8 mouse cellular contexts compared by ENCODE assay signal in the genomic region with DNA sequence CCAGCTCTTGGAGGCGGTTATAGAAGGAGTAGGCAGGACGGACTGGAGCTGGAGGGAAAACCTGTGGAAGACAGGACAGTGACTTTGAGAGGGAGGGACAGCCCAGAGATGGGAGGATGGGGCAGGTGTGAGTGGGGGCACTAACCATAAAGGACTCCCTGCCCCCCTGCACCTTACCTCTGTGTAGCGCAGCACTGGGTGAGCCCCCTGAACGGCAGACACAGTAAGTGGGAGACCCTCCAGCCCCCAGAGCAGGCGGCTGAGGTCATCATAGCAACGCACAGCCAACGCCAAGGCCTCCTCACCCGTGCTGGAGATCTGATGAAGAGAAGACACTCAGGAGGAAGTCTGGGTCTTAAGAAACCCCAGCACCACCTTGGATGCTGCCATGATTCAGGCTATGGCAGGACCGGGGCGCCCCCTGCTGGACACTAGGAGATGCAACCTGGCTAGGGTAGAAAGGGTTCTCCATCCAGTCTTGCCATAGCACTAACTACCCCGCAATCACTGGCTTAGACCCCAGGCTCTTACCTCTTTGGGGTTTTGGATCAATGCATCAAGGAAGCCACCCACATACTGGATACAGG. TPM values are rescaled to one million over a fixed set of nuclear protein-coding genes. Genes with fewer than 3 reads are reported as not detected.
DNase-seq lines count a peak whose midpoint lies in the region; ATAC-seq and TF ChIP-seq lines count a peak whose summit lies in the region.

No protein-coding gene starts in this region.

- no peak overlapping the region for H3K4me3 ChIP-seq in layer of hippocampus, adult 2 months
- H3K4me3 ChIP-seq in embryonic facial prominence, embryonic 11.5 days (ENCODE audit: low read depth, low read length), result no peak overlapping the region
- H3K4me3 ChIP-seq in hindbrain, embryonic 11.5 days (ENCODE audit: low read depth, low read length), result no peak overlapping the region
- H3K4me3 ChIP-seq in midbrain, embryonic 11.5 days (ENCODE audit: low read depth, low read length), result no peak overlapping the region
- H3K4me3 ChIP-seq in stomach, postnatal 0 days (ENCODE audit: low read depth, low read length), result no peak overlapping the region

- no peak for TF ChIP-seq EP300 in stomach, postnatal 0 days (optimal IDR thresholded peaks at IDR 0.05)

- intact Hi-C loops in left cerebral cortex, postnatal 36 days (cut with DNase I), result loop anchor here (1.0 kb wide), 1 partner anchor 68 kb away; no protein-coding TSS in a partner anchor

- ATAC-seq in embryonic facial prominence, embryonic 11.5 days (replicated peaks; ENCODE audit: insufficient number of reproducible peaks, low FRiP score, low TSS enrichment, low read depth), result no peak
- peak; percentile 25; the same call in 1 of the 2 replicates for ATAC-seq in hindbrain, embryonic 11.5 days (ENCODE audit: low FRiP score)
- peak; percentile 45 for ATAC-seq in midbrain, embryonic 11.5 days (ENCODE audit: low FRiP score)
- peak; percentile 19; the same call in 1 of the 2 replicates for ATAC-seq in stomach, postnatal 0 days (ENCODE audit: low FRiP score, low TSS enrichment)

- H3K4me2 ChIP-seq in embryonic facial prominence, embryonic 11.5 days (ENCODE audit: low read depth, low read length), result no peak overlapping the region
- no peak overlapping the region for H3K4me2 ChIP-seq in hindbrain, embryonic 11.5 days (replicated peaks; ENCODE audit: low read depth, low read length)
- no peak overlapping the region for H3K4me2 ChIP-seq in midbrain, embryonic 11.5 days
- no peak overlapping the region for H3K4me2 ChIP-seq in stomach, postnatal 0 days (replicated peaks; ENCODE audit: low read depth)

- no peaks in the 10 kb centered on the region for H3K27me3 ChIP-seq in embryonic facial prominence, embryonic 11.5 days (ENCODE audit: control insufficient read depth, insufficient read depth, low read length)
- H3K27me3 ChIP-seq in hindbrain, embryonic 11.5 days (ENCODE audit: control insufficient read depth, insufficient read depth, low read length), result no peaks in the 10 kb centered on the region
- no peaks in the 10 kb centered on the region for H3K27me3 ChIP-seq in midbrain, embryonic 11.5 days (ENCODE audit: control insufficient read depth, insufficient read depth, low read length)
- H3K27me3 ChIP-seq in stomach, postnatal 0 days (ENCODE audit: control insufficient read depth, insufficient read depth, low read length), result no peaks in the 10 kb centered on the region

- H3K9me3 ChIP-seq in embryonic facial prominence, embryonic 11.5 days (replicated peaks; ENCODE audit: control insufficient read depth, low read length), result no peaks in the 10 kb centered on the region
- no peaks in the 10 kb centered on the region for H3K9me3 ChIP-seq in hindbrain, embryonic 11.5 days (ENCODE audit: control insufficient read depth, low read length)
- no peaks in the 10 kb centered on the region for H3K9me3 ChIP-seq in midbrain, embryonic 11.5 days (ENCODE audit: control insufficient read depth, low read length)
- H3K9me3 ChIP-seq in stomach, postnatal 0 days (ENCODE audit: control insufficient read depth, low read length), result no peaks in the 10 kb centered on the region

- 71% methylated on average over 11 of the region's 11 CpGs for WGBS in embryonic facial prominence, embryonic 11.5 days
- 78% methylated on average over 11 of the region's 11 CpGs for WGBS in hindbrain, embryonic 11.5 days
- WGBS in midbrain, embryonic 11.5 days, result 78% methylated on average over 11 of the region's 11 CpGs
- WGBS in stomach, postnatal 0 days, result 71% methylated on average over 11 of the region's 11 CpGs

- no peak overlapping the region for H3K9ac ChIP-seq in embryonic facial prominence, embryonic 11.5 days (replicated peaks; ENCODE audit: low read length)
- no peak overlapping the region for H3K9ac ChIP-seq in hindbrain, embryonic 11.5 days (ENCODE audit: low read depth, low read length)
- H3K9ac ChIP-seq in midbrain, embryonic 11.5 days (ENCODE audit: low read length), result no peak overlapping the region
- H3K9ac ChIP-seq in stomach, postnatal 0 days (ENCODE audit: low read length), result no peak overlapping the region

- no peak overlapping the region for H3K27ac ChIP-seq in layer of hippocampus, adult 2 months
- H3K27ac ChIP-seq in embryonic facial prominence, embryonic 11.5 days (replicated peaks; ENCODE audit: low read depth, low read length), result no peak overlapping the region
- H3K27ac ChIP-seq in hindbrain, embryonic 11.5 days (ENCODE audit: low read depth, low read length), result no peak overlapping the region
- no peak overlapping the region for H3K27ac ChIP-seq in midbrain, embryonic 11.5 days (ENCODE audit: low read depth, low read length)
- no peak overlapping the region for H3K27ac ChIP-seq in stomach, postnatal 0 days (replicated peaks)

- peaks cover 8% of the 10 kb centered on the region for H3K36me3 ChIP-seq in embryonic facial prominence, embryonic 11.5 days (replicated peaks; ENCODE audit: control insufficient read depth, insufficient read depth, low read depth, low read length)
- H3K36me3 ChIP-seq in hindbrain, embryonic 11.5 days (ENCODE audit: control insufficient read depth, insufficient read depth, low read length), result peaks cover 16% of the 10 kb centered on the region; the same call in 1 of the 2 replicates
- peaks cover 32% of the 10 kb centered on the region for H3K36me3 ChIP-seq in midbrain, embryonic 11.5 days (ENCODE audit: control insufficient read depth, insufficient read depth, low read length)
- peaks cover 61% of the 10 kb centered on the region for H3K36me3 ChIP-seq in stomach, postnatal 0 days (ENCODE audit: control insufficient read depth, insufficient read depth, low read length)

- no peaks in the 10 kb centered on the region; the same call in 1 of the 2 replicates for H3K4me1 ChIP-seq in embryonic facial prominence, embryonic 11.5 days (ENCODE audit: control insufficient read depth, insufficient read depth, low read length)
- H3K4me1 ChIP-seq in hindbrain, embryonic 11.5 days (replicated peaks; ENCODE audit: control insufficient read depth, insufficient read depth, low read length), result no peaks in the 10 kb centered on the region
- H3K4me1 ChIP-seq in midbrain, embryonic 11.5 days (ENCODE audit: control insufficient read depth, insufficient read depth, low read length), result peaks cover 6% of the 10 kb centered on the region; the same call in 1 of the 2 replicates
- H3K4me1 ChIP-seq in stomach, postnatal 0 days (replicated peaks; ENCODE audit: control insufficient read depth, insufficient read depth), result peaks cover 3% of the 10 kb centered on the region; the same call in 1 of the 2 replicates

- TF ChIP-seq CTCF in layer of hippocampus, adult 2 months (conservative IDR thresholded peaks at IDR 0.05), result peak; percentile 90
- TF ChIP-seq CTCF in stomach, postnatal 0 days (IDR thresholded peaks at IDR 0.05; ENCODE audit: low read depth), result peak; percentile 93

- DNase-seq in layer of hippocampus, adult 2 months (ENCODE audit: low spot score in 2 of 2), result peak in 1 of 2 experiments; percentile 64
- DNase-seq in layer of hippocampus, adult 9-10 months (ENCODE audit: low spot score), result no peak
- peak; percentile 85 for DNase-seq in R1 (ENCODE audit: low read depth, low spot score)
- DNase-seq in embryonic facial prominence, embryonic 11.5 days (ENCODE audit: low spot score), result peak; percentile 78
- DNase-seq in hindbrain, embryonic 11.5 days (ENCODE audit: low spot score), result peak; percentile 77
- DNase-seq in left cerebral cortex, postnatal 36 days (ENCODE audit: low spot score in 2 of 2), result peak; percentile 37 to 44
- peak; percentile 92 for DNase-seq in midbrain, embryonic 11.5 days (ENCODE audit: low spot score, missing footprints)
- peak; percentile 73 for DNase-seq in stomach, postnatal 0 days (ENCODE audit: low spot score)

RNA-seq across cellular contexts. Expression of a gene that starts 5.5 kb away (rescaled TPM):
- total RNA-seq in layer of hippocampus, adult 2 months (2021), result 100 to 1,000 TPM; 105 to 113 TPM
- 18.6 and 20.7 TPM in 2 replicates for polyA plus RNA-seq in embryonic facial prominence, embryonic 11.5 days (2014; fragmentation: Nextera tagmentation; extraction: Ambion mirVana)
- polyA plus RNA-seq in hindbrain, embryonic 11.5 days (2014; fragmentation: Nextera tagmentation; extraction: Ambion mirVana), result 14.7 and 17.6 TPM in 2 replicates
- total RNA-seq in left cerebral cortex, postnatal 36 days (2021), result 10 to 100 TPM; 84.6 to 88.9 TPM
- polyA plus RNA-seq in midbrain, embryonic 11.5 days (2014; fragmentation: Nextera tagmentation; extraction: Ambion mirVana), result 17.6 and 19.1 TPM in 2 replicates
- polyA plus RNA-seq in stomach, postnatal 0 days (2015; fragmentation: Nextera tagmentation; extraction: Ambion mirVana), result 9.5 and 10.9 TPM in 2 replicates

RNA-seq across cellular contexts. Expression of a gene that starts 16.7 kb away (rescaled TPM):
- 10 to 100 TPM; 77.3 to 81.1 TPM for total RNA-seq in layer of hippocampus, adult 2 months (2021)
- 109 and 110 TPM in 2 replicates for polyA plus RNA-seq in embryonic facial prominence, embryonic 11.5 days (2014; fragmentation: Nextera tagmentation; extraction: Ambion mirVana)
- 100 and 107 TPM in 2 replicates for polyA plus RNA-seq in hindbrain, embryonic 11.5 days (2014; fragmentation: Nextera tagmentation; extraction: Ambion mirVana)
- total RNA-seq in left cerebral cortex, postnatal 36 days (2021), result 10 to 100 TPM; 78.0 to 80.2 TPM
- polyA plus RNA-seq in midbrain, embryonic 11.5 days (2014; fragmentation: Nextera tagmentation; extraction: Ambion mirVana), result 95.5 and 99.0 TPM in 2 replicates
- polyA plus RNA-seq in stomach, postnatal 0 days (2015; fragmentation: Nextera tagmentation; extraction: Ambion mirVana), result 76.3 and 89.0 TPM in 2 replicates

RNA-seq across cellular contexts. Expression of a gene that starts 20.8 kb away (rescaled TPM):
- not detected for total RNA-seq in layer of hippocampus, adult 2 months (2021)
- 1.0 and 1.4 TPM in 2 replicates for polyA plus RNA-seq in embryonic facial prominence, embryonic 11.5 days (2014; fragmentation: Nextera tagmentation; extraction: Ambion mirVana)
- 1.2 and 1.3 TPM in 2 replicates for polyA plus RNA-seq in hindbrain, embryonic 11.5 days (2014; fragmentation: Nextera tagmentation; extraction: Ambion mirVana)
- total RNA-seq in left cerebral cortex, postnatal 36 days (2021), result not detected
- polyA plus RNA-seq in midbrain, embryonic 11.5 days (2014; fragmentation: Nextera tagmentation; extraction: Ambion mirVana), result 1.3 and 1.6 TPM in 2 replicates
- polyA plus RNA-seq in stomach, postnatal 0 days (2015; fragmentation: Nextera tagmentation; extraction: Ambion mirVana), result 202 and 227 TPM in 2 replicates

Comparison
In these comparisons a context has a peak if more than half of its experiments do, and no peak if none do; other contexts are left out.
1. RNA of a gene that starts 20.8 kb away (polyA plus RNA-seq): 202 to 227 TPM in stomach, postnatal 0 days; 1.3 to 1.6 TPM in midbrain, embryonic 11.5 days, 1.2 to 1.3 TPM in hindbrain, embryonic 11.5 days and 1.0 to 1.4 TPM in embryonic facial prominence, embryonic 11.5 days; every median in the first group is over 10 times any median in the second.